Mouse (Mus musculus): Measurements from ENCODE around the gene Vwa8.

Vwa8 gene

GRCm38 (mm10) chr14:79151711-79152110 is 302.9 kb downstream of the Vwa8 start:
- no peak for DNase-seq

GRCm38 (mm10) chr14:79153896-79154295 is 305.0 kb downstream of the Vwa8 start:
- DNase-seq, result no peak

GRCm38 (mm10) chr14:79154961-79155360 is 306.1 kb downstream of the Vwa8 start:
- DNase-seq, result no peak

- DNase-seq, result peak; percentile 88
These were observed 307.9 kb downstream of the Vwa8 start for GRCm38 (mm10) chr14:79156526-79157411.

DNA sequence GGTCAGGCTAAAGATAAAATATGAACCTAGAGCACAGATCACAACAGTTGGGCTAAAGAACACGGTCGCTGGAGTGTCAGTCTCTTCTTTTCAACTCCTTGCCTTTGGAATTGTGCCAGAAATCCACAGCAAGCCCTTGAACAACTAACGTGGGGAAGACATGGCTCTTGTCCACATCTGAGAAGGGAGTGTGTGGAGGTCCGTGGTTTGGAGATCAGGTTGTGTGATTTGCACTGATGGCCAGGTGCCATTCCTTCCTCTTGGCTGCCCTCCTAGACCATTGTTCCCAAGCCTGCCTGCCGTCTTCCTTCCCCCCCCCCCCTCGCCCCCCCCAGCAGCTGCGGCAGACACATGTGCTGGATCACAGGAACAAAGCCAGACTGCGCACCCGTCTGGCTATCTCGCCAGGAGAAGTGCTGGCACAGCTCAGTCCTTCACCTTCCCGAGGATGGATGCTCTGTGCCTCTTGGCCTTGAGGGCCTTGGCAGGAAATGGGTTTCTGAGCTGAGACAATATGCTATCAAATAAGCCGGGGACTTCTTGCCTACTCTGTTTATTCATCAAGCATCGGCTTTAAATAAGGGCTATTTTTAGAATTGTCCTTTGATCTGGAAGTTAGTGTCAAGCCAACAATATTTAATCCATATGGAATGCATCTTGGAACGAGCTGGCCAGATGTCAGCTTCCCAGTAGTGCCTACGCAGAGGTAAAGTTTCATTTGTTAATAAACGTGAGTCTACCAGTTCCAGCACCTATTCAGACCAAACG is 308.8 kb downstream of the Vwa8 start:
- peak; percentile 75 to 77 for DNase-seq

- peak in 1 of 2 experiments; percentile 56 for DNase-seq
These were observed 309.3 kb downstream of the Vwa8 start for GRCm38 (mm10) chr14:79158219-79158521.

DNA sequence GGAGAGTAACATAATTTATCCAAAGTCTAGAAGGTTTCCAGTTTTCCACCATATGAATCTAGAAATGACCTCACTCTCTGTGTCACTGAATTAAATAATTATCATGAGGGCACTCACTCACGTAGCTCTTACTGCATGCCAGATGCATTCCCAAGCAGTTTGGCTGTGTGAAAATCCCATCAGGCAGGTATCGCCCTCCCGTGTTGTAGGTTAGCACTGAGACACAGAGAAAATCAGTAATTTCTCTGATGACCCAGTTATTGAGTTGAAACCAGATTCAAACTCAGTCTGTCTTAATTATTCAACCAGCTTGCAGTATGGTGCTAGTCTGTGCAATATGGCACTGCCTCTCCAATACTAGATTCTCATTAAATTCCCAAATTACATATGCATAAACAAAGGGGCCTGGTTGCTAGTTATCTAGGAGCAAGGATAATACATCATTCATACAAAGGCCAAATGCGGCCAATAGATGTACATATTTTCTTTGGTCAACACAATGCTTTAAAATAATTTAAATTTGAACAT is 309.9 kb downstream of the Vwa8 start:
- no peak for DNase-seq

DNA sequence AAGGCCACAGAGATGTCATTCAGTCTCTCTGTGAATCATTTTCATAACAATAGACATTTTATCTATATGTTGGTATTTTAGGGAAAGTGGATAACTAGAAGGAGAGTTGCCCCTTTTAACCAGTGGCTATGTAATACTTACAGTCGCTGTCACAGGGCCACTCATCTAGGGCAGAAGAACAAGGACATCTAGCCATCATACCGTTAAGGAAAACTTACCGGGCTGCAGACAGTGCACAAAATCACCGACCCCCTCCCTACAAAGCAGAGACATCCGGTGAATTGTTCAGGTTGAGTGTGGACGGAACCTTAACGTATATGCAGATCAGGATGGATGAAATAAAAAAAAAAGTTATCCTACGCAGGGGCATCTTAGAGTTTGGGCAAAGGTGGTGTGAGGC is 310.6 kb downstream of the Vwa8 start:
- no peak for DNase-seq

- DNase-seq, result no peak
These were observed 311.6 kb downstream of the Vwa8 start for GRCm38 (mm10) chr14:79160486-79160885.

DNA sequence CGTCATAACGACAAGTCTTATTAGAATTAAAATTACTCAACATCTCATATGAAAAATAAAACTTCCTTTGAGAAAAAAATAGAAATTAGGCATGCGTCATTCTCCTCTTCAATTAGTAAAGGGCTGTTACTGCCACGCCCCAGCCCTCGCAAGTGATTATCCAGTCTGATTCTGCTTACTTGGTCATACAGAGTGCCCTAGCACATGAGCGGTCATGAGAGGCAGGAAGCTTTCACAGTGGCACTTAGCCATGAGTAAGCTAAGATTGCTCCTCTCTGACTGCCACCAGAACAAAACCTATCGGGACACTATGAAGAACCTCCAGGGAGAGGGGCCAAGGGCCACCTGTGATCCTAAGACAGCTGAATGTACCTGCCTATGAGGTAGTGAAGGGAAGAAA is 312.1 kb downstream of the Vwa8 start:
- no peak for DNase-seq

DNA sequence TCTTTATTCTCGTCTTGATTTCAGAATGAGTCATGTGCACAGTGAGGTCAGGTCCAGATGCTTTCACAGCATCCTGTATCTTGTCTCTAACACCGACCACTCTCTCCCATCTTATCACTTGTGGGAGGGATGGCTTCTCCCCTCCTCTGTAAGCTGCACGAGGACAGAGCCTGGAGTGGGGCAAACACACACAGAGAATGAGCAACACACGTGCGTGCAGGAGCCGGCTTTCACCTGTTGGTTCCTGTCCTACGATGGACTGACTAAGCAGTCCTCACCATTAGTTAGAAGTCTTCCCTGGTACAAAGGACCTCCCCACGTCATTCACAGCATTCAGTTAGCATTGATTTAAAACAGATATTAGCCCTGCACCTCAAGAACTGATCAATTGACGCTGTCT is 312.9 kb downstream of the Vwa8 start:
- DNase-seq, result no peak

DNA sequence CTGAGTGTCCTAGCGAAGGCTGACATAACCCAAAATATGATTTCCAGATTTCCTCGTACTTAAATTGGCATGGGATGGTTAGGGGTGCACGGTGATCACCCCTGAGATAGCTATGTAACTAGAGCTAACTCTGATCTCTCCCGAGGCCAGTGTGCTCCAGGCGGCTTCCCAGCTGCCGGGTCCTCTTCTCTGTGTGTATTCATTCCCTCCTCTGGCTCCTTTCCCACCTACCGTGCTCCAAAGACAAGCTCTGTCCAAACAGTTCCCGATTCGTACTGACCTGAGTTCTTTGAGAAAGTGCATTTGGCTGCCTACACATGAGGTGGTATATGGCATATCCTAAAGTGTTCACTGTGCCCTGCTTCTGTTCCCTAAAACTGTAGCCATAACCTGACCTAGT is 313.8 kb downstream of the Vwa8 start:
- DNase-seq, result no peak

DNA sequence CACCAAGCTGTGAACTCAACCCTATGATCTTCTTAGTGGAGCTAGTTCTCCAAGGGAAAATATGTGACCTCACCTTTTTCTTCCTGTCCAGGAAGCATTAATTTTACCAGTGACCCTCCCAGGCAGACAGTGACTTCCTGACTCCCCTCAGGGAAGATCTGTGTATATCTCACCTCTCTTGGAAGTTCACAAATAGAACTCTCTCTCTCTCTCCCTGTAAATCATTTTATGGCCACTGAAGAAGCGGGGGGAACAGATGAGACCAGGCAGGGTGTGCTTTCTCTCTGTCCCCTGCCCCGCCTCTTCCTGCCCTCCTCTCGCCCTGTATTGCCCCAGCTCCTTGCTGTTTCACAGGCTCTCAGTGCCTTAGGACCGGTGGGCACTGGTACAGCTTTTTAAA is 315.5 kb downstream of the Vwa8 start:
- DNase-seq, result no peak

DNA sequence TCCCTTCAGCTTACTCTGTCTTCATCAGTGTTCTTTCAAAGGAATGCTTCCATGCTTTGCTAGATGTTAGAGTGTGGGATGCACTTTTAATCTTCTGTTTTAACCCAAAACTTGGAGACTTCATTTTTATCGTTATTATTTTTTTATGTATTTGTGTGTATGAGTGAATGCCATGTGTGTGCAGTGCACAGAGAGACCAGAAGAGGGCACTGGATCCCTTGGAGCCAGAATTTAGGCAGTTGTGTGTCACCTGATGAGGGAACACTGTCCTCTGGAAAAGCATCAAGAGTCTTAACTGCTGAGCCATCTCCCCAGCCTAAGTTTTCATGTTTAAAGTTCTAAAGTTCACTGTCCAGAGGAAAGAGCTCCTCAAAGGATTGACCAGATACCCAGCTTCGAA is 316.1 kb downstream of the Vwa8 start:
- DNase-seq, result no peak

DNA sequence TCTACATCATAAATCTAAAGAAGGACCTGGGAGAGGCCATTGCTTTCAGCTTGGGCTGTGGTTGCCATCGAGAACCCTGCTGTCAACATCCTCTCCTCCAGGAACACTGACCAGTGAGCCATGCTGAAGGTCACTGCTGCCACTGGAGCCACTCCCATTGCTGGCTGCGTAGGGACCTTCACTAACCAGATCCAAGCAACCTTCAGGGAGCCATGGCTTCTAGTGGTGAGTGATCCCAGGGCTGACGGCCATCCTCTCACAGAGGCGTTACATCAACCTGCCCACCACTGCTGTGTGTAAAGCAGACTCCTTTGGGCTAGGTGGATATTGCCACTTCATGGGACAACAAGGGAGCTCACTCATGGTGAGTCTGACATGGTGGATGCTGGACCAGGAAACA is 325.7 kb downstream of the Vwa8 start:
- no peak for DNase-seq

GRCm38 (mm10) chr14:79177754-79178153 is 328.9 kb downstream of the Vwa8 start:
- DNase-seq, result no peak

DNA sequence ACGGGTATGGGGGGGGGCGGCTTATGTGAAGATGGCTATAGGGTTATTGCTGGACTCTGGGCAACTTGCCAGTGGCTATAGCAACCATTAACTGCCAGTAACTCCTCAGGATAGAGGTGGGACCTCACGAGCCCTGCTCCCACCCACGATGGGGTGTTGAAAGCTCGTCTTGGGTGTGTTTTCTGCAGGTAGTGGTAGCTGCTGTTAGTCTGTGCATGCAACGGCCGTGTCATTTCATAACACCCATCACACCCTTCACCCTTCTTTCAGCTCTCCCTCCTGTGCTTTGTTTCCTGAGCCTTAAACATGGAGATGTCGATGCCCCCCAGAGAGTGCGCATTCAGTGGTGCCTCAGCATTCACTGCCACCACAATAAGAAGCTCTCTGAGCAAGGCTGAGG is 329.4 kb downstream of the Vwa8 start:
- no peak for DNase-seq

GRCm38 (mm10) chr14:79180078-79180730 is 331.4 kb downstream of the Vwa8 start:
- no peak for DNase-seq

- DNase-seq, result no peak
These were observed 332.9 kb downstream of the Vwa8 start for GRCm38 (mm10) chr14:79181748-79182147.

- DNase-seq, result no peak
These were observed 333.9 kb downstream of the Vwa8 start for GRCm38 (mm10) chr14:79182801-79183200.

DNA sequence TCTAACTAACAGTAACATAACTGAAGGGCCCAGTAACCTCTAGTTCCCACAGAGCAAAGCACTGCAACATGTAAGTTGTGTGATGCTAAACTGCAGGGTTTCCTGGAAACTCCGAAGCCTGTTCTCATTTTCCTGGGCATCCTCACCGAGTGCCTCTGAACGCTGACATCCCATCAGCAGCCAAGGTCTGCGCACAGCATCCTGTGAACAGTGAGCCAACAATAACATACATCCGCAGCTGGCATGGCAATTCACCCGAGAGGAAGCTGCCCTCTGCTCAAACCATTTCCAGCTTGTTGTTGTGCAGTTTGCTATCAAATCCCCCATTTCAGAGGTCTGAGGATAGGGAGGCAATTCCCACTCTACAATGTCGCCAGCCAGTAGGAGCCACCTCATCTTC is 334.4 kb downstream of the Vwa8 start:
- DNase-seq, result no peak

DNA sequence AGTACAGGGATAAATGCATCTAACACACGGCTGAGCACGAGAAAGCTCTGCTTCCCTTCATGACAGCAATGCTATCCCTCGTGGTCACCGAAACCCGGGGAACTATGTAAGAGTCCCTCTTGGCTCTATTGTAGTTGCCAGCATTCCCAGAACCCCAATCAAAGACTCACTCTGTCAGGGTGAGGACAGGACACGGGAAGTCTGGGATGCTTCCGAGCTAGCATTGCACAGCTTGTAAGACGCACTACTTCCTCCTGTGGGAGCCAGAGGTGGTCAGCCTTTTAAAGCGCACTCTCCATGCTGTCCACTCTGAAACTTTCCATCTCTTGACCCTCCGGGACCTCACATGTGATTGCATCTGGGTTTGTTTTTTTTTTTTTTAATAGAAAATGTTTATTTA is 335.2 kb downstream of the Vwa8 start:
- DNase-seq, result no peak

DNA sequence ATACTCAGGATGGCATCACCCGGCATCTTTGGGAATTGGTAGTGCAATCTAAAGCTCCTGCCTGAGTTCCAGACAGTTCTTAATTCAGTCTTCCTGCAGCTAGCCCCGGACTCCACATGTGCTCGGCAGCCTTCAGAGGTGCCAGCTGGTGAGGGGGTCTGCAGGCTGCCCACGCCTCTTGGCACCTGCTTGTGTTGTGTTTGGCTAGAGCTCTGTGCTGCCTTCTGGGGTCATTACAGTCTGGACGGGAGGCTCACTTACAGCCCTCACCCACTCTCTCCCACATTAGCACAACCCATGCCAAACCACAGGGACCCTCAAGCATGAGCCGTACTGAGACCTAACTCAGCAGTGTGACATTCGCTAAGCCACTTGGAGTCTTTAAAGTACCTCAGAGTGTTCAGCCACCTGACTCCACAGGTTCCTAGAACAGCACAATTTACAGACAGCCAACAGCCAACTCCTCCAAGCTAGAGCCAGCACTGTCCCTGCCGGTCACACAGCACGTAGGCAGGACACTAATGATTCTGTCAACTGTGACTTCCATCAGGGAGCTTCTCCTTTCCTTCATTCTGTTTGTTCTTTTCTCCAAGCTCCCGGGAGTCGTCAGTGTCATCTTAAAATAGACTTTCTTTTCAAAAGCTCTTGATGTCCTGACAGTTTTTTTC is 336.3 kb downstream of the Vwa8 start:
- peak in 1 of 2 experiments; percentile 35 for DNase-seq
